20 mouse cellular contexts compared by ENCODE assay signal in the genomic region with DNA sequence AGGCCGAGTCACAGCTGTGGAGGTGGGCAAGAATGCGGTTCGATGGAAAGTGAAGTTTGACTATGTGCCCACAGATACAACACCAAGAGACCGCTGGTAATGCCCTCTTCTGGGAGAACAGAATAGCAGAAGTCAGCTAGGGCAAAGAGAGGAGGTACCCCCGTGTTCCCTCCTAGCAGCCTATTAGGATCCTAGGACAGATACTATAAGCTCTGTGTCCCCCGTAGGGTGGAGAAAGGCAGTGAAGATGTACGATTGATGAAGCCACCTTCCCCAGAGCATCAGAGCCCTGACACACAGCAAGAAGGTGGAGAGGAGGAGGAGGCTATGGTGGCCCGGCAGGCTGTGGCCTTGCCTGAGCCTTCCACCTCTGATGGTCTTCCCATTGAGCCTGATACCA.
"Had no signal": no experiment of that assay in that cellular context is flagged by ENCODE, and none has a peak within 500 bp of the region (broad histone marks: within the 10 kb centered on the region; RNA-seq: fewer than 3 reads in every experiment).

No protein-coding gene starts in this region.

- H3K9me3 ChIP-seq: embryonic facial prominence, embryonic 10.5 days; embryonic facial prominence, embryonic 12.5 days; embryonic facial prominence, embryonic 13.5 days; embryonic facial prominence, embryonic 15.5 days; forebrain, embryonic 10.5 days; forebrain, embryonic 12.5 days; forebrain, embryonic 13.5 days; forebrain, embryonic 15.5 days had no signal

- DNase-seq: cerebellum, adult 9-11 months; embryo, embryonic 11 days; forebrain, postnatal 0 days; gastrocnemius, adult 2 months; gastrocnemius, postnatal 10 days; gastrocnemius, postnatal 14 days; gastrocnemius, postnatal 25 days; gastrocnemius, postnatal 36 days; heart, adult 18-20 months had no signal

- H3K4me3 ChIP-seq: embryonic facial prominence, embryonic 10.5 days; embryonic facial prominence, embryonic 12.5 days; embryonic facial prominence, embryonic 13.5 days; embryonic facial prominence, embryonic 15.5 days; erythroblast, embryonic 14.5 days; forebrain, embryonic 10.5 days; forebrain, embryonic 12.5 days; forebrain, embryonic 13.5 days; forebrain, embryonic 15.5 days; gastrocnemius, adult 2 months had no signal

- ATAC-seq: forebrain, embryonic 13.5 days; forebrain, embryonic 14.5 days; forebrain, embryonic 15.5 days; forebrain, embryonic 16.5 days; forebrain, postnatal 0 days had no signal

- H3K4me2 ChIP-seq: embryonic facial prominence, embryonic 12.5 days; embryonic facial prominence, embryonic 13.5 days; embryonic facial prominence, embryonic 15.5 days; forebrain, embryonic 12.5 days; forebrain, embryonic 13.5 days; forebrain, embryonic 15.5 days had no signal

- H3K9ac ChIP-seq: embryonic facial prominence, embryonic 12.5 days; embryonic facial prominence, embryonic 13.5 days; embryonic facial prominence, embryonic 15.5 days; forebrain, embryonic 12.5 days; forebrain, embryonic 13.5 days; forebrain, embryonic 15.5 days; forebrain, postnatal 0 days had no signal

- H3K4me1 ChIP-seq: embryonic facial prominence, embryonic 10.5 days; embryonic facial prominence, embryonic 12.5 days; embryonic facial prominence, embryonic 13.5 days; embryonic facial prominence, embryonic 15.5 days; forebrain, embryonic 10.5 days; forebrain, embryonic 12.5 days; forebrain, embryonic 13.5 days; forebrain, embryonic 15.5 days had no signal

- H3K27ac ChIP-seq: embryonic facial prominence, embryonic 10.5 days; embryonic facial prominence, embryonic 12.5 days; embryonic facial prominence, embryonic 13.5 days; embryonic facial prominence, embryonic 15.5 days; forebrain, embryonic 10.5 days; forebrain, embryonic 12.5 days; forebrain, embryonic 13.5 days; forebrain, embryonic 15.5 days had no signal

- H3K27me3 ChIP-seq: embryonic facial prominence, embryonic 12.5 days; embryonic facial prominence, embryonic 13.5 days; embryonic facial prominence, embryonic 15.5 days; forebrain, embryonic 12.5 days; forebrain, embryonic 13.5 days; forebrain, embryonic 15.5 days had no signal
